Mouse (Mus musculus): Measurements from ENCODE around the gene Ptprn2.

GRCm38 (mm10) chr12:116640871-116641270 is 155.4 kb downstream of the Ptprn2 start:
- TF ChIP-seq CTCF (IDR thresholded peaks at IDR 0.05; ENCODE audit: borderline replicate concordance, extremely low read depth, insufficient read depth, insufficient read length) (no peak), POLR2A (IDR thresholded peaks at IDR 0.05; ENCODE audit: borderline replicate concordance, extremely low read depth, insufficient read depth, insufficient read length, poor library complexity, severe bottlenecking) (no peak)
